Comparison of ENCODE assay signal across 18 mouse cellular contexts in genomic region chr13:76128799-76129198, GRCm38 (mm10).
"Had no signal": no experiment of that assay in that cellular context is flagged by ENCODE, and none has a peak within 500 bp of the region (broad histone marks: within the 10 kb centered on the region; RNA-seq: fewer than 3 reads in every experiment).

No protein-coding gene starts in this region.

- DNase-seq: kidney, adult 9 months; kidney, postnatal 4 days; liver; liver, embryonic 13.5 days; liver, postnatal 0 days; midbrain, embryonic 14.5 days; right cerebral cortex, adult 18-20 months; right cerebral cortex, postnatal 25 days; thymus, adult 18-20 months; thymus, postnatal 14 days had no signal

- H3K27me3 ChIP-seq: limb, embryonic 12.5 days; liver, embryonic 13.5 days; lung, embryonic 15.5 days; neural tube, embryonic 15.5 days had no signal

- H3K9ac ChIP-seq: limb, embryonic 12.5 days; liver, embryonic 13.5 days; liver, postnatal 0 days; lung, embryonic 15.5 days; neural tube, embryonic 15.5 days had no signal

- H3K4me1 ChIP-seq: limb, embryonic 12.5 days; liver, embryonic 13.5 days; lung, embryonic 15.5 days; midbrain, embryonic 10.5 days; neural tube, embryonic 15.5 days had no signal

- H3K9me3 ChIP-seq: limb, embryonic 12.5 days; liver, embryonic 13.5 days; lung, embryonic 15.5 days; midbrain, embryonic 10.5 days; neural tube, embryonic 15.5 days had no signal

- H3K4me3 ChIP-seq: layer of hippocampus, adult 2 months; limb, embryonic 12.5 days; liver, embryonic 13.5 days; lung, embryonic 15.5 days; midbrain, embryonic 10.5 days; myocyte; neural tube, embryonic 15.5 days had no signal

- ATAC-seq: liver, postnatal 0 days had no signal

- H3K4me2 ChIP-seq: limb, embryonic 12.5 days; liver, embryonic 13.5 days; lung, embryonic 15.5 days; neural tube, embryonic 15.5 days had no signal

- H3K27ac ChIP-seq: kidney, postnatal 0 days; layer of hippocampus, adult 2 months; limb, embryonic 12.5 days; liver, embryonic 13.5 days; lung, embryonic 15.5 days; midbrain, embryonic 10.5 days; neural tube, embryonic 15.5 days; stomach, postnatal 0 days had no signal
